Mouse (Mus musculus): ENCODE results near the gene Clcf1.

- TF ChIP-seq CTCF (IDR thresholded peaks at IDR 0.05) (peak; percentile 80), EP300 (IDR thresholded peaks at IDR 0.05) (no peak)
Measured at GRCm38 (mm10) chr19:4191528-4192250, 22.3 kb upstream of the Clcf1 start, which contains the start of gene Ppp1ca.
